Mouse (Mus musculus): ENCODE results near the gene Mto1. TPM values are rescaled to one million over a fixed set of nuclear protein-coding genes. Genes with fewer than 3 reads are reported as not detected.
A peak's percentile ranks its signal among the peaks of the same experiment; 100 is the strongest.

Gene Mto1
- polyA plus RNA-seq, 1 experiment from 2014 or later, result 26.1 TPM

DNA sequence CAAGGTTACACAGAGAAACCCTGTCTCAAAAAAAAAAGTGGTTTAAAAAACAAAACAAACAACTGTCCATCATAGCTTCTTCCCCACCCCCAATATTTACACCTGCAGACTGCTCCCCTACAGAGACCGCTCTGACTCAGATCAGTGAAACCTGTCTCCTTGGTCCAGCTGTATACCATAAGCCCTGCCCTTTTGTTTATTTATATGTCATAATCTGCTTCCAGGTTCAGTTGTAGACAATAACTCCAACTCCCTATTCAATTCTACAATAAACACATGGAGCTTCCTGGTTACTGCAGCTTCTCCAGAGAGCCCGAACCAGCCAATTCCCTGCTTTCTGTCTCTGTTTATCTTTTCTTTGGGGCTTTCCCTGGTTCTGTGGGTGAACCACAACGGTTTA lies 43.2 kb downstream of the Mto1 start:
- H3K9ac ChIP-seq (ENCODE audit: low read depth, low read length), result no peak overlapping the region
- no peaks in the 10 kb centered on the region for H3K27me3 ChIP-seq (ENCODE audit: control insufficient read depth, insufficient read depth, low read length)
- H3K27ac ChIP-seq (ENCODE audit: low read depth, low read length), result no peak overlapping the region
- H3K4me1 ChIP-seq (replicated peaks; ENCODE audit: control insufficient read depth, insufficient read depth, low read length), result no peaks in the 10 kb centered on the region
- no peak overlapping the region for H3K4me2 ChIP-seq (replicated peaks; ENCODE audit: low read depth, low read length)
- no peaks in the 10 kb centered on the region for H3K9me3 ChIP-seq (ENCODE audit: control insufficient read depth, low read length)
- DNase-seq (ENCODE audit: low spot score) (no peak), ATAC-seq (ENCODE audit: low FRiP score) (no peak)
- H3K36me3 ChIP-seq (ENCODE audit: control insufficient read depth, insufficient read depth, low read length), result no peaks in the 10 kb centered on the region
- WGBS, result 87% methylated on average over 3 of the region's 3 CpGs
- no peak overlapping the region for H3K4me3 ChIP-seq (ENCODE audit: low read depth, low read length)

- 94% methylated on average over 3 of the region's 3 CpGs for WGBS
- H3K4me2 ChIP-seq (replicated peaks; ENCODE audit: low read depth, low read length), result no peak overlapping the region
- H3K4me3 ChIP-seq (ENCODE audit: low read depth, low read length), result no peak overlapping the region
- H3K27ac ChIP-seq (ENCODE audit: low read depth, low read length), result no peak overlapping the region
- ATAC-seq (ENCODE audit: low FRiP score), result no peak
- no peaks in the 10 kb centered on the region for H3K9me3 ChIP-seq (ENCODE audit: control insufficient read depth, low read length)
- H3K9ac ChIP-seq (ENCODE audit: low read depth, low read length), result no peak overlapping the region
- H3K4me1 ChIP-seq (replicated peaks; ENCODE audit: control insufficient read depth, insufficient read depth, low read length), result no peaks in the 10 kb centered on the region
- no peak for DNase-seq (ENCODE audit: low spot score)
- H3K27me3 ChIP-seq (ENCODE audit: control insufficient read depth, insufficient read depth, low read length), result no peaks in the 10 kb centered on the region
- H3K36me3 ChIP-seq (ENCODE audit: control insufficient read depth, insufficient read depth, low read length), result no peaks in the 10 kb centered on the region
These were observed 44.2 kb downstream of the Mto1 start for GRCm38 (mm10) chr9:78492254-78492653.

GRCm38 (mm10) chr9:78493171-78493570 lies 45.2 kb downstream of the Mto1 start:
- H3K4me1 ChIP-seq (replicated peaks; ENCODE audit: control insufficient read depth, insufficient read depth, low read length), result no peaks in the 10 kb centered on the region
- 93% methylated on average over 7 of the region's 7 CpGs for WGBS
- DNase-seq (ENCODE audit: low spot score) (no peak), ATAC-seq (ENCODE audit: low FRiP score) (no peak)
- H3K4me2 ChIP-seq (replicated peaks; ENCODE audit: low read depth, low read length), result no peak overlapping the region
- no peaks in the 10 kb centered on the region for H3K9me3 ChIP-seq (ENCODE audit: control insufficient read depth, low read length)
- no peak overlapping the region for H3K27ac ChIP-seq (ENCODE audit: low read depth, low read length)
- H3K36me3 ChIP-seq (ENCODE audit: control insufficient read depth, insufficient read depth, low read length), result no peaks in the 10 kb centered on the region
- no peaks in the 10 kb centered on the region for H3K27me3 ChIP-seq (ENCODE audit: control insufficient read depth, insufficient read depth, low read length)
- no peak overlapping the region for H3K9ac ChIP-seq (ENCODE audit: low read depth, low read length)
- no peak overlapping the region for H3K4me3 ChIP-seq (ENCODE audit: low read depth, low read length)

DNA sequence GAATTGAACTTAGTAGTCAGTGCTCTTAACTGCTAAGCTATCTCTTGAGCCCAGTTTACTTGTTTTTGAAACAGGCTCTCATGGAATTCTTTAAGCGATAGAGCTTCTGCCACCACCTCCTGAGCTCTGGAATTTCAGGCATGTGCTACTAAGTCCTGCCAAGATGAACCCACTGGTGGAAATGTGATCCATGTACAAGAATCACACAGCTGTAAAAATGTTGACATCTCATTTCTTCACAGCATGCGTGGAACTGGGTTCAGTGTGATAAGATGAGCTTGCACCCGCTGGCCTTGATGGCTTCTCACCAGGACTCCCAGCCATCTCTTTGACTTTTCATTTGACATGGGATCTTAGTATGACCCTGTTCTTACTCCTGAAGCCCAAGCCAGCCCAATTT lies 52.4 kb downstream of the Mto1 start:
- Histone ChIP-seq H3K9ac (ENCODE audit: low read depth, low read length) (no peak overlapping the region), H3K27me3 (ENCODE audit: control insufficient read depth, insufficient read depth, low read length) (no peaks in the 10 kb centered on the region), H3K27ac (ENCODE audit: low read depth, low read length) (no peak overlapping the region), H3K4me1 (replicated peaks; ENCODE audit: control insufficient read depth, insufficient read depth, low read length) (peaks cover 2% of the 10 kb centered on the region; the same call in 1 of the 2 replicates), H3K9me3 (ENCODE audit: control insufficient read depth, low read length) (no peaks in the 10 kb centered on the region), H3K4me2 (replicated peaks; ENCODE audit: low read depth, low read length) (no peak overlapping the region), H3K36me3 (ENCODE audit: control insufficient read depth, insufficient read depth, low read length) (no peaks in the 10 kb centered on the region), H3K4me3 (ENCODE audit: low read depth, low read length) (no peak overlapping the region)
- ATAC-seq (ENCODE audit: low FRiP score), result no peak
- DNase-seq (ENCODE audit: low spot score), result no peak
- WGBS, result 72% methylated on average over 3 of the region's 3 CpGs

- DNase-seq (ENCODE audit: low spot score) (no peak), ATAC-seq (ENCODE audit: low FRiP score) (no peak; the same call in 1 of the 2 replicates)
- Histone ChIP-seq H3K4me2 (replicated peaks; ENCODE audit: low read depth, low read length) (no peak overlapping the region), H3K9ac (ENCODE audit: low read depth, low read length) (no peak overlapping the region), H3K4me3 (ENCODE audit: low read depth, low read length) (no peak overlapping the region), H3K27me3 (ENCODE audit: control insufficient read depth, insufficient read depth, low read length) (no peaks in the 10 kb centered on the region), H3K36me3 (ENCODE audit: control insufficient read depth, insufficient read depth, low read length) (no peaks in the 10 kb centered on the region), H3K9me3 (ENCODE audit: control insufficient read depth, low read length) (no peaks in the 10 kb centered on the region), H3K27ac (ENCODE audit: low read depth, low read length) (no peak overlapping the region), H3K4me1 (replicated peaks; ENCODE audit: control insufficient read depth, insufficient read depth, low read length) (peaks cover 2% of the 10 kb centered on the region; the same call in 1 of the 2 replicates)
- whole genome bisulfite sequencing, result 79% methylated on average over 4 of the region's 4 CpGs
These were observed 53.3 kb downstream of the Mto1 start for GRCm38 (mm10) chr9:78501284-78501683.

DNA sequence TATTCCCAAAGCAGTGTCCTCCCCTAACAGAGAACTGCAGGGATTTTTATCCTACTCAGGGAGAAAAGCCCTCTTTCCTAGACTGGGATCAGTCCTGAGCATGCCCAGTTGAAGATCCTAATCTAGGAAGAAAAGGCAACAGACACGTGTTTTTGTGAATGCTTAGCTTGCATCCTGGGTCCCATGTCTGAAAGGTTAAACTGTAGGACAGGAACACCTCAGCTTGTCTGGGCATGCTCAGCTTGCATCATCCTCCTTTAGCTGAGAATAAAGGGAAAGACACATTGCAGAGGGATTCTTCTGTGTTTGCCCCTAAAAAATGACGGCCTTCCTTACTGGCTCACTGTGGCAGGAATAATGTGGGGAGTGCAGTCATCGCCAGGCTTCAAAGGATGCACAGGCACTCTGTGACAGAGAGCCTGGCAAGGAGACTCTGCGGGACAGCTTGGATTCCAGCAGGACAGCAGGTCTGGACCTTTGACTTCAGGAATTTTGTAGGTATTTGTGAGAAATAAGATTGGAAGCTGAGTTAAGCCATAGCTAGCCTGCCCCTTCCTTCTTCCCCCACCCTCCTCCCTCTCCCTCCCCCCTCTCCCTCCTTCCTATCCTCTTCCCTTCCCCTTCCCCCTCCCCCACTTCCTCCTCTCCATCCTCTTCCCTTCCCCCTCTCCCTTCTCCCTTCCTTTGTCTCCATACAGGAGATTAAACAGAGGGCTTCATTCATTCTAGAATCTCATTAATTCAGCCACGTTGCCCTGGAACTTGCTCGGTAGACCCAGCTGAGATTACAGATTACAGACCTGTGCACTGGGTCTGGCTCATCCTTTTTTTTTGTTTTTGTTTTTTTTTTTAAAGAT lies 55.4 kb downstream of the Mto1 start:
- Histone ChIP-seq H3K36me3 (ENCODE audit: control insufficient read depth, insufficient read depth, low read length) (no peaks in the 10 kb centered on the region), H3K9ac (ENCODE audit: low read depth, low read length) (peak overlapping the region; percentile 46; the same call in 1 of the 2 replicates), H3K27me3 (ENCODE audit: control insufficient read depth, insufficient read depth, low read length) (no peaks in the 10 kb centered on the region), H3K4me3 (ENCODE audit: low read depth, low read length) (no peak overlapping the region), H3K4me2 (replicated peaks; ENCODE audit: low read depth, low read length) (0 out of 2 replicates have a peak overlapping the region, but pooled peaks have one; percentile 1), H3K4me1 (replicated peaks; ENCODE audit: control insufficient read depth, insufficient read depth, low read length) (peaks cover 2% of the 10 kb centered on the region; the same call in 1 of the 2 replicates), H3K9me3 (ENCODE audit: control insufficient read depth, low read length) (no peaks in the 10 kb centered on the region), H3K27ac (ENCODE audit: low read depth, low read length) (peak overlapping the region; percentile 89)
- ATAC-seq (ENCODE audit: low FRiP score) (peak; percentile 86), DNase-seq (ENCODE audit: low spot score) (peak; percentile 77)
- WGBS, result 8% methylated on average over 6 of the region's 6 CpGs

DNA sequence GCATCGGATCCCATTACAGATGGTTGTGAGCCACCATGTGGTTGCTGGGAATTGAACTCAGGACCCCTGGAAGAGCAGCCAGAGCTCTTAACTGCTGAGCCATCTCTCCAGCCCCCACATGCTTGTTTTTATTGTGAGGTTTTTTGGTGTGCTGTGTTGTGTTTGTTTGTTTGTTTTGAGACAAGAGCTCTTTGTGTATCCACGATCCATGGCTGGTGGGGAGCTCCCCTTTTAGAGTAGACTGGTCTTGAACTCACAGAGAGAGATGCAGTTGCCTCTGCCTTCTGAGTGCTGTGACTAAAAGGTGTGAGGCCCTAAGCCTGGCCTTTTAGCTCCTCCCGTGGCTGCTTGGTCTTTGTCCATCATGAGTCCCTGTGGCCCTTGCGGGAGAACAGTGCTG lies 56.1 kb downstream of the Mto1 start:
- ATAC-seq (ENCODE audit: low FRiP score), result peak; percentile 18; the same call in 1 of the 2 replicates
- H3K9ac ChIP-seq (ENCODE audit: low read depth, low read length), result no peak overlapping the region
- H3K9me3 ChIP-seq (ENCODE audit: control insufficient read depth, low read length), result no peaks in the 10 kb centered on the region
- peak; percentile 26 for DNase-seq (ENCODE audit: low spot score)
- no peaks in the 10 kb centered on the region for H3K27me3 ChIP-seq (ENCODE audit: control insufficient read depth, insufficient read depth, low read length)
- WGBS, result 67% methylated on average over 4 of the region's 4 CpGs
- H3K4me1 ChIP-seq (replicated peaks; ENCODE audit: control insufficient read depth, insufficient read depth, low read length), result peaks cover 2% of the 10 kb centered on the region; the same call in 1 of the 2 replicates
- H3K4me2 ChIP-seq (replicated peaks; ENCODE audit: low read depth, low read length), result no peak overlapping the region
- H3K27ac ChIP-seq (ENCODE audit: low read depth, low read length), result 0 out of 2 replicates have a peak overlapping the region, but pooled peaks have one; percentile 3
- H3K36me3 ChIP-seq (ENCODE audit: control insufficient read depth, insufficient read depth, low read length), result no peaks in the 10 kb centered on the region
- no peak overlapping the region for H3K4me3 ChIP-seq (ENCODE audit: low read depth, low read length)

DNA sequence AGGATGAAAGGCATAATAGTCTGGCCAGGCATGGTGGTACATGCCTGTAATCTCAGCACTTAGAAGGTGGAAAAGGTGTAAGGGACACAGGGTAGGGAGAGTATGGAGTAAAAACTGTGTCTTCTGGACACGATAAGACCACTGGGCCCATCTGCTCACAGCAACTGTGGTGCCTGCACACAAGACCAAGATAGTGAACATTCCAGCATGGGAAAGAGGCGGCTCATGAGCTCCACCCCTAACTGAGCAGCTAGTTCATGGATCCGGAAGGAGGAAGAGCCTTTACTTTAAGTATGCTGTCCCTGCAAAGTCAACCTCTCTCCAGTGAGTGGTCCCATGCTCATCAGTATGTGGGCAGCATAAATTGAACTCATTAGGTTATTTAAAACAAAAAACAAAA lies 56.7 kb downstream of the Mto1 start:
- Histone ChIP-seq H3K4me3 (ENCODE audit: low read depth, low read length) (no peak overlapping the region), H3K36me3 (ENCODE audit: control insufficient read depth, insufficient read depth, low read length) (no peaks in the 10 kb centered on the region), H3K9me3 (ENCODE audit: control insufficient read depth, low read length) (no peaks in the 10 kb centered on the region), H3K4me1 (replicated peaks; ENCODE audit: control insufficient read depth, insufficient read depth, low read length) (peaks cover 2% of the 10 kb centered on the region; the same call in 1 of the 2 replicates), H3K4me2 (replicated peaks; ENCODE audit: low read depth, low read length) (no peak overlapping the region), H3K27me3 (ENCODE audit: control insufficient read depth, insufficient read depth, low read length) (no peaks in the 10 kb centered on the region), H3K9ac (ENCODE audit: low read depth, low read length) (no peak overlapping the region), H3K27ac (ENCODE audit: low read depth, low read length) (no peak overlapping the region)
- 77% methylated on average over 3 of the region's 3 CpGs for WGBS
- no peak for ATAC-seq (ENCODE audit: low FRiP score)
- no peak for DNase-seq (ENCODE audit: low spot score)

GRCm38 (mm10) chr9:78505223-78505622 lies 57.2 kb downstream of the Mto1 start:
- H3K9me3 ChIP-seq (ENCODE audit: control insufficient read depth, low read length), result no peaks in the 10 kb centered on the region
- H3K4me1 ChIP-seq (replicated peaks; ENCODE audit: control insufficient read depth, insufficient read depth, low read length), result peaks cover 2% of the 10 kb centered on the region; the same call in 1 of the 2 replicates
- DNase-seq (ENCODE audit: low spot score) (no peak), ATAC-seq (ENCODE audit: low FRiP score) (no peak)
- 95% methylated on average over 6 of the region's 6 CpGs for WGBS
- no peaks in the 10 kb centered on the region for H3K27me3 ChIP-seq (ENCODE audit: control insufficient read depth, insufficient read depth, low read length)
- H3K27ac ChIP-seq (ENCODE audit: low read depth, low read length), result no peak overlapping the region
- no peaks in the 10 kb centered on the region for H3K36me3 ChIP-seq (ENCODE audit: control insufficient read depth, insufficient read depth, low read length)
- H3K4me2 ChIP-seq (replicated peaks; ENCODE audit: low read depth, low read length), result no peak overlapping the region
- no peak overlapping the region for H3K4me3 ChIP-seq (ENCODE audit: low read depth, low read length)
- H3K9ac ChIP-seq (ENCODE audit: low read depth, low read length), result no peak overlapping the region
